Mouse (Mus musculus): ENCODE data around the gene Nol9.
"Not testable (repeated sequence)": the region's sequence is repeated elsewhere in the genome, so short reads cannot be mapped to it uniquely, and the experiment has no call there.

Gene Nol9

GRCm38 (mm10) chr4:152010091-152010706 lies 28.9 kb upstream of the Nol9 start:
- no peak for DNase-seq (ENCODE audit: extremely low spot score, low read depth, low spot score)

GRCm38 (mm10) chr4:152010707-152011134 lies 28.4 kb upstream of the Nol9 start:
- no peak for DNase-seq (ENCODE audit: extremely low spot score, low read depth, low spot score)

GRCm38 (mm10) chr4:152011171-152011760 lies 27.9 kb upstream of the Nol9 start:
- no peak for DNase-seq (ENCODE audit: extremely low spot score, low read depth, low spot score)

GRCm38 (mm10) chr4:152012109-152012508 lies 27.0 kb upstream of the Nol9 start:
- DNase-seq (ENCODE audit: extremely low spot score, low read depth, low spot score) = no peak

GRCm38 (mm10) chr4:152013036-152013813 lies 25.9 kb upstream of the Nol9 start:
- no peak for DNase-seq (ENCODE audit: extremely low spot score, low read depth, low spot score)

GRCm38 (mm10) chr4:152019073-152019472 lies 20.0 kb upstream of the Nol9 start:
- no peak for DNase-seq (ENCODE audit: extremely low spot score, low read depth, low spot score)

GRCm38 (mm10) chr4:152020024-152020423 lies 19.1 kb upstream of the Nol9 start:
- DNase-seq (ENCODE audit: extremely low spot score, low read depth, low spot score) = no peak

GRCm38 (mm10) chr4:152021568-152022097 lies 17.5 kb upstream of the Nol9 start:
- no peak for DNase-seq (ENCODE audit: extremely low spot score, low read depth, low spot score)

GRCm38 (mm10) chr4:152022506-152022905 lies 16.6 kb upstream of the Nol9 start:
- DNase-seq (ENCODE audit: extremely low spot score, low read depth, low spot score) = no peak

GRCm38 (mm10) chr4:152024525-152024924 lies 14.6 kb upstream of the Nol9 start:
- DNase-seq (ENCODE audit: extremely low spot score, low read depth, low spot score) = no peak

- no peak for DNase-seq (ENCODE audit: extremely low spot score, low read depth, low spot score)
These were observed 12.2 kb upstream of the Nol9 start for GRCm38 (mm10) chr4:152026751-152027508.

GRCm38 (mm10) chr4:152027524-152027923 lies 11.6 kb upstream of the Nol9 start, which contains the start of gene Zbtb48:
Gene Zbtb48, minus strand, starts transcription at chr4:152027671.
- DNase-seq (ENCODE audit: extremely low spot score, low read depth, low spot score) = peak; percentile 83

- no peak for DNase-seq (ENCODE audit: extremely low spot score, low read depth, low spot score)
These were observed 10.7 kb upstream of the Nol9 start for GRCm38 (mm10) chr4:152028456-152028855.

- no peak for DNase-seq (ENCODE audit: extremely low spot score, low read depth, low spot score)
These were observed 10.0 kb upstream of the Nol9 start for GRCm38 (mm10) chr4:152029087-152029486.

GRCm38 (mm10) chr4:152029997-152030396 lies 9.1 kb upstream of the Nol9 start:
- DNase-seq (ENCODE audit: extremely low spot score, low read depth, low spot score) = no peak

- no peak for DNase-seq (ENCODE audit: extremely low spot score, low read depth, low spot score)
These were observed 6.2 kb upstream of the Nol9 start for GRCm38 (mm10) chr4:152032922-152033321.

GRCm38 (mm10) chr4:152036464-152036863 lies 2.7 kb upstream of the Nol9 start:
- DNase-seq (ENCODE audit: extremely low spot score, low read depth, low spot score) = not testable (repeated sequence)

- DNase-seq (ENCODE audit: extremely low spot score, low read depth, low spot score) = no peak
These were observed 716 bp upstream of the Nol9 start, which contains the start of gene Tas1r1 for GRCm38 (mm10) chr4:152038225-152038984. Gene Tas1r1, minus strand, starts transcription at chr4:152038568.

GRCm38 (mm10) chr4:152039831-152040310 lies 750 bp downstream of the Nol9 start:
- DNase-seq (ENCODE audit: extremely low spot score, low read depth, low spot score) = no peak
